ENCODE assay signal across 24 mouse cellular contexts in genomic region chr1:81090400-81090799, GRCm38 (mm10). TPM values are rescaled to one million over a fixed set of nuclear protein-coding genes. Genes with fewer than 3 reads are reported as not detected.
DNase-seq lines count a peak whose midpoint lies in the region; ATAC-seq and TF ChIP-seq lines count a peak whose summit lies in the region.
"Had no signal": no experiment of that assay in that cellular context is flagged by ENCODE, and none has a peak within 500 bp of the region (broad histone marks: within the 10 kb centered on the region; RNA-seq: fewer than 3 reads in every experiment).

No protein-coding gene starts in this region.

- H3K27ac ChIP-seq in forebrain, embryonic 15.5 days (replicated peaks): 0 out of 2 replicates have a peak overlapping the region, but pooled peaks have one; percentile 27
- H3K27ac ChIP-seq in forebrain, embryonic 13.5 days: no peak overlapping the region
- H3K27ac ChIP-seq in forebrain, postnatal 0 days (ENCODE audit: low read depth, low read length): no peak overlapping the region
- no peak overlapping the region for H3K27ac ChIP-seq in forebrain, embryonic 10.5 days
- no peak overlapping the region for H3K27ac ChIP-seq in midbrain, embryonic 13.5 days
- no peak overlapping the region for H3K27ac ChIP-seq in midbrain, postnatal 0 days (ENCODE audit: low read depth, low read length)
- H3K27ac ChIP-seq: embryonic facial prominence, embryonic 10.5 days; embryonic facial prominence, embryonic 12.5 days; forebrain, embryonic 12.5 days had no signal

- no peak overlapping the region for H3K4me2 ChIP-seq in forebrain, embryonic 15.5 days (replicated peaks)
- H3K4me2 ChIP-seq in forebrain, embryonic 13.5 days: no peak overlapping the region
- H3K4me2 ChIP-seq in forebrain, postnatal 0 days (ENCODE audit: low read depth): no peak overlapping the region
- H3K4me2 ChIP-seq in midbrain, embryonic 13.5 days (replicated peaks): no peak overlapping the region
- H3K4me2 ChIP-seq in midbrain, postnatal 0 days (ENCODE audit: low read depth, low read length, poor library complexity, severe bottlenecking): no peak overlapping the region
- H3K4me2 ChIP-seq: embryonic facial prominence, embryonic 12.5 days; forebrain, embryonic 12.5 days had no signal

- H3K27me3 ChIP-seq in forebrain, embryonic 15.5 days: no peaks in the 10 kb centered on the region
- no peaks in the 10 kb centered on the region for H3K27me3 ChIP-seq in forebrain, embryonic 13.5 days
- no peaks in the 10 kb centered on the region for H3K27me3 ChIP-seq in forebrain, postnatal 0 days (ENCODE audit: insufficient read depth, low read length)
- H3K27me3 ChIP-seq in forebrain, embryonic 10.5 days (ENCODE audit: poor library complexity, severe bottlenecking): no peaks in the 10 kb centered on the region
- no peaks in the 10 kb centered on the region for H3K27me3 ChIP-seq in midbrain, embryonic 13.5 days
- no peaks in the 10 kb centered on the region for H3K27me3 ChIP-seq in midbrain, postnatal 0 days (ENCODE audit: insufficient read depth, low read length)
- H3K27me3 ChIP-seq: CH12.LX; embryonic facial prominence, embryonic 12.5 days; forebrain, embryonic 12.5 days had no signal

- H3K9me3 ChIP-seq in forebrain, embryonic 15.5 days: no peaks in the 10 kb centered on the region
- no peaks in the 10 kb centered on the region for H3K9me3 ChIP-seq in forebrain, embryonic 13.5 days (replicated peaks)
- no peaks in the 10 kb centered on the region for H3K9me3 ChIP-seq in forebrain, postnatal 0 days (ENCODE audit: low read length)
- H3K9me3 ChIP-seq in forebrain, embryonic 10.5 days: no peaks in the 10 kb centered on the region
- H3K9me3 ChIP-seq in midbrain, embryonic 13.5 days: no peaks in the 10 kb centered on the region
- H3K9me3 ChIP-seq in midbrain, postnatal 0 days (ENCODE audit: low read length): no peaks in the 10 kb centered on the region
- H3K9me3 ChIP-seq: embryonic facial prominence, embryonic 10.5 days; embryonic facial prominence, embryonic 12.5 days; forebrain, embryonic 12.5 days had no signal

- ATAC-seq in forebrain, embryonic 15.5 days (replicated peaks): peak; percentile 53; the same call in 1 of the 2 replicates
- ATAC-seq in forebrain, embryonic 13.5 days: no peak
- ATAC-seq in forebrain, postnatal 0 days: peak; percentile 29; the same call in 1 of the 2 replicates
- 0 out of 2 replicates have a peak, but pooled peaks have one; percentile 40 for ATAC-seq in midbrain, embryonic 13.5 days
- no peak for ATAC-seq in midbrain, postnatal 0 days (ENCODE audit: low FRiP score)
- ATAC-seq: activated CD4-positive, CD25-positive, alpha-beta regulatory T cell, adult 4 months; CD4-positive, CD25-positive, alpha-beta regulatory T cell, adult 4 months; Patski had no signal

- WGBS in forebrain, embryonic 15.5 days: 90% methylated on average over 1 of the region's 1 CpGs
- WGBS in forebrain, embryonic 13.5 days: 94% methylated on average over 1 of the region's 1 CpGs
- 86% methylated on average over 1 of the region's 1 CpGs for WGBS in forebrain, postnatal 0 days
- WGBS in forebrain, embryonic 10.5 days: 95% methylated on average over 1 of the region's 1 CpGs
- 82% methylated on average over 1 of the region's 1 CpGs for WGBS in midbrain, embryonic 13.5 days
- WGBS in midbrain, postnatal 0 days: 79% methylated on average over 1 of the region's 1 CpGs

- TF ChIP-seq CTCF in forebrain, postnatal 0 days (IDR thresholded peaks at IDR 0.05; ENCODE audit: low read depth): no peak
- TF ChIP-seq CTCF in midbrain, postnatal 0 days (IDR thresholded peaks at IDR 0.05): no peak

- H3K4me1 ChIP-seq in forebrain, embryonic 15.5 days: no peaks in the 10 kb centered on the region
- no peaks in the 10 kb centered on the region for H3K4me1 ChIP-seq in forebrain, embryonic 13.5 days
- 0 out of 2 replicates have a peak, but pooled peaks cover 4% of the 10 kb centered on the region for H3K4me1 ChIP-seq in forebrain, postnatal 0 days (ENCODE audit: insufficient read depth)
- H3K4me1 ChIP-seq in forebrain, embryonic 10.5 days: no peaks in the 10 kb centered on the region; the same call in 1 of the 2 replicates
- H3K4me1 ChIP-seq in midbrain, embryonic 13.5 days (replicated peaks): peaks cover 6% of the 10 kb centered on the region
- H3K4me1 ChIP-seq in midbrain, postnatal 0 days (ENCODE audit: insufficient read depth, low read length): no peaks in the 10 kb centered on the region
- H3K4me1 ChIP-seq: embryonic facial prominence, embryonic 10.5 days; embryonic facial prominence, embryonic 12.5 days; forebrain, embryonic 12.5 days had no signal

- H3K36me3 ChIP-seq in forebrain, embryonic 15.5 days: no peaks in the 10 kb centered on the region
- no peaks in the 10 kb centered on the region for H3K36me3 ChIP-seq in forebrain, embryonic 13.5 days (ENCODE audit: poor library complexity, severe bottlenecking)
- no peaks in the 10 kb centered on the region for H3K36me3 ChIP-seq in forebrain, postnatal 0 days (ENCODE audit: insufficient read depth)
- H3K36me3 ChIP-seq in forebrain, embryonic 10.5 days (replicated peaks): no peaks in the 10 kb centered on the region
- H3K36me3 ChIP-seq in midbrain, embryonic 13.5 days: no peaks in the 10 kb centered on the region
- H3K36me3 ChIP-seq in midbrain, postnatal 0 days (ENCODE audit: insufficient read depth, low read length): no peaks in the 10 kb centered on the region
- H3K36me3 ChIP-seq: embryonic facial prominence, embryonic 10.5 days; embryonic facial prominence, embryonic 12.5 days; forebrain, embryonic 12.5 days; G1E had no signal

- no peak overlapping the region for H3K4me3 ChIP-seq in forebrain, embryonic 15.5 days
- no peak overlapping the region for H3K4me3 ChIP-seq in forebrain, embryonic 13.5 days
- no peak overlapping the region for H3K4me3 ChIP-seq in forebrain, postnatal 0 days (ENCODE audit: low read depth, low read length)
- H3K4me3 ChIP-seq in forebrain, embryonic 10.5 days: no peak overlapping the region
- no peak overlapping the region for H3K4me3 ChIP-seq in midbrain, embryonic 13.5 days (replicated peaks)
- H3K4me3 ChIP-seq in midbrain, postnatal 0 days (ENCODE audit: low read depth, low read length): no peak overlapping the region
- H3K4me3 ChIP-seq: embryonic facial prominence, embryonic 10.5 days; embryonic facial prominence, embryonic 12.5 days; forebrain, embryonic 12.5 days had no signal

- H3K9ac ChIP-seq in forebrain, embryonic 15.5 days (replicated peaks): no peak overlapping the region
- no peak overlapping the region for H3K9ac ChIP-seq in forebrain, embryonic 13.5 days
- no peak overlapping the region for H3K9ac ChIP-seq in forebrain, postnatal 0 days
- H3K9ac ChIP-seq in midbrain, embryonic 13.5 days (replicated peaks): no peak overlapping the region
- H3K9ac ChIP-seq in midbrain, postnatal 0 days (replicated peaks; ENCODE audit: low read length, poor library complexity, severe bottlenecking): no peak overlapping the region
- H3K9ac ChIP-seq: embryonic facial prominence, embryonic 12.5 days; forebrain, embryonic 12.5 days had no signal

- peak; percentile 17 for DNase-seq in forebrain, postnatal 0 days
- DNase-seq in forebrain, embryonic 10.5 days (ENCODE audit: extremely low spot score, low spot score): no peak
- no peak for DNase-seq in midbrain, postnatal 0 days (ENCODE audit: low spot score)
- DNase-seq in retina, postnatal 1 day: peak; percentile 30
- DNase-seq in retina, embryonic 14.5 days (ENCODE audit: low spot score): no peak
- DNase-seq: adrenal gland, adult 8-10 months; adrenal gland, postnatal 14 days; adrenal gland, postnatal 36 days; B cell, adult 2 months; cerebellum, adult 11-12 months; cerebellum, adult 2 months; cerebellum, adult 9-10 months; cerebellum, postnatal 25 days had no signal

RNA-seq across cellular contexts. Expression of gene Nyap2, which starts 13.7 kb away (rescaled TPM):
- 7.8 and 8.6 TPM in 2 replicates for polyA plus RNA-seq in forebrain, embryonic 15.5 days (2015; fragmentation: Nextera tagmentation; extraction: Ambion mirVana)
- polyA plus RNA-seq in forebrain, embryonic 13.5 days (2015; fragmentation: Nextera tagmentation; extraction: Ambion mirVana): 3.7 and 3.9 TPM in 2 replicates
- total RNA-seq in forebrain, postnatal 0 days (2014; rRNA removed): 29.3 and 32.8 TPM in 2 replicates
- 3.5 and 6.3 TPM in 2 replicates for polyA plus RNA-seq in forebrain, postnatal 0 days (2015; fragmentation: Nextera tagmentation; extraction: Ambion mirVana)
- 0.11 and 0.14 TPM in 2 replicates for polyA plus RNA-seq in forebrain, embryonic 10.5 days (2016; fragmentation: Nextera tagmentation; extraction: Ambion mirVana)
- polyA plus RNA-seq in midbrain, embryonic 13.5 days (2015; fragmentation: Nextera tagmentation; extraction: Ambion mirVana): 6.8 and 7.1 TPM in 2 replicates
- total RNA-seq in midbrain, postnatal 0 days (2014; rRNA removed): 39.5 and 40.2 TPM in 2 replicates
- polyA plus RNA-seq in midbrain, postnatal 0 days (2015; fragmentation: Nextera tagmentation; extraction: Ambion mirVana): 8.3 and 10.5 TPM in 2 replicates
- total RNA-seq: CH12.LX had no signal
- polyA plus RNA-seq: activated CD4-positive, CD25-positive, alpha-beta regulatory T cell, adult 4 months; CD4-positive, CD25-positive, alpha-beta regulatory T cell, adult 4 months; G1E; Patski had no signal

Comparison
In these comparisons a context has a peak if more than half of its experiments do, and no peak if none do; other contexts are left out.
1. ATAC-seq: peak in forebrain, embryonic 15.5 days (single experiment), forebrain, postnatal 0 days (single experiment) and midbrain, embryonic 13.5 days (single experiment); none in forebrain, embryonic 13.5 days (single experiment) and midbrain, postnatal 0 days (single experiment).
2. DNase-seq: peak in forebrain, postnatal 0 days (single experiment) and retina, postnatal 1 day (single experiment); none in forebrain, embryonic 10.5 days (single experiment), midbrain, postnatal 0 days (single experiment) and retina, embryonic 14.5 days (single experiment).